Mouse (Mus musculus) v-Abl transformed pro-B cells (cell line): ENCODE data around the gene Rnf31.

ENCODE experiments used
- in situ Hi-C, 2 experiments: fragments of 400-800 bp; cut with MboI; formaldehyde crosslinking; loops; one replicate each; pipeline ENCODE4 v1.15.1; 2025; ENCODE audit not compliant: unreplicated experiment in 2 of 2

Gene Rnf31

DNA sequence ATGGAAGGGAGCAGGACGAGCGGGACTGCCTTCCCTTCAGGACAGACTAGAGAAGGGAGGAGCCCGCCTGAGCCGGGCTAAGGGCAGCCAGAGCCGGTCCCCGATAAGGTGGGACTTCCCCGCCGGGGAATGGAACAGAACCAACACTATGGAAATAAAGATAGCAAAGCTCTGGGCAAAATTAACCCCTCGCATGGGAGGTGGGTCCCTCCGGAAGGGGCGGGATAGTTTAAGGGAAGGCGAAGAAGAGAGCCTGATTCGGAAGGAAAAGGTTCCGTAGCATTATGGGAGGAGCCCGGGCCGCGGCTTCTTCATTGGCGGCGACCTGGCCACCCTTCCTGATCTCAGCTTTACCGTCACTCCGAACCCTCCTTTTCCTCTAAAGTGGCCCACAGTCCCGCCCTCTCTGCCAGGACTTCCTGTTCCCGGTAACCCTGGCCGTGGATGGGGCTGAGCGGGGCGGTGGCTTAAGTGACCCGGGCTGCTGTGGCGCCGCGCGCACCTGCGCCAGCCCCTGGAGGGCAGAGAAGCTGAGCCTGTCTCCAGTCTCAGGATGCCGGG lies at the start of gene Rnf31:
Gene Rnf31, plus strand, starts transcription at position 378 of the 561 bp plus-strand sequence.
- in situ Hi-C loops, result no loop called here

DNA sequence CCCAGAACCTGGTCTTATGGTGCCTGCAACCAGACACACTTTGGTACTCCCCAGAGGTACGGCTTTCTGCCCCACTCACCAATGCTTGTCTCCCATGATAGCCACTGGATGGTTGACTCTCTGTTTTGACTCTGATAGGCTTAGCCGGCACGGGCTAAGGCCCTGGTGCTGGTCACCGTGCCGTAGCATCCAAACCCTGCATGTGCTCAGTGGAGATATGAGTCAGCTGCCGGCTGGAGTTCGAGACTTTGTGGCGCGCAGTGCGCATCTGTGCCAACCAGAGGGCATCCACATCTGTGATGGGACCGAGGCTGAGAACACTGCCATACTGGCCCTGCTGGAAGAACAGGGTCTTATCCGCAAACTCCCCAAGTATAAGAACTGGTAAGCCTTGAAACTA lies 49.2 kb upstream of the Rnf31 start:
- in situ Hi-C loops, result no loop called here

DNA sequence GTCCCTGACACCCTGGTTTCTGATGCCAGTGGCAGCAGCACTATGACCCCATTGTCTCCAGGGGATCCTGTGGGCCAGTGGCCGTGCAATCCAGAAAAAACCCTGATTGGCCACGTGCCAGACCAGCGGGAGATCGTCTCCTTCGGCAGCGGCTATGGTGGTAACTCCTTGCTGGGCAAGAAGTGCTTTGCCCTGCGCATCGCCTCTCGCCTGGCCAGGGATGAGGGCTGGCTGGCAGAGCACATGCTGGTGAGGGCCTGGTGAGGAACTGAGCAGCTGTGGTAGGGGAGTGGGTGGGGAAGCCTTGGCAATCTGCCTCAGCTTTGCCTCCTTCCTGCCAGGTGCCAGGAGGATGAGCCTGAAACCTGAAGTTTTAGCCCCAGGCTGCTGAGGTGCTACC lies 47.2 kb upstream of the Rnf31 start:
- in situ Hi-C loops, result no loop called here

DNA sequence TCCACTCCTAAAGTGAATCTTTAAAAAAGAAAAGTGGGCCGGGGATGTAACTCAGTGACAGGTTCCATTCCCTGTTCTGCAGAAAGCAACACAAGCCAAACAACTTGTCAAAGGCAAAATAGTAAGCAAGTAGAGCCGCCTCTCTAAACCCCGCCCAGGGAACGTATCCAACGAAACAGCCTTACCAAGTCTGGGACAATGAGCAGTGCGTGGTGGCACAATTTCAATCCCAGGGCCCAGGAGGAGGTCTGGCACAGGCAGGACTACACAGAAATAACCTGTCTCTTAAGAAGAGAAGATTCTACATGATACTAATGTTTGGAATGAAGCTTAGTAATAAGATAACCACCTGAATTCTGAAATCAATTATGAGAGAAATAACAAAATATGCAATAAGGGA lies 41.3 kb upstream of the Rnf31 start:
- in situ Hi-C loops, result loop anchor here in 1 of 2 experiments (10.0 kb wide), 1 partner anchor 55 kb away; the partner anchor contains the start of gene Carmil3

DNA sequence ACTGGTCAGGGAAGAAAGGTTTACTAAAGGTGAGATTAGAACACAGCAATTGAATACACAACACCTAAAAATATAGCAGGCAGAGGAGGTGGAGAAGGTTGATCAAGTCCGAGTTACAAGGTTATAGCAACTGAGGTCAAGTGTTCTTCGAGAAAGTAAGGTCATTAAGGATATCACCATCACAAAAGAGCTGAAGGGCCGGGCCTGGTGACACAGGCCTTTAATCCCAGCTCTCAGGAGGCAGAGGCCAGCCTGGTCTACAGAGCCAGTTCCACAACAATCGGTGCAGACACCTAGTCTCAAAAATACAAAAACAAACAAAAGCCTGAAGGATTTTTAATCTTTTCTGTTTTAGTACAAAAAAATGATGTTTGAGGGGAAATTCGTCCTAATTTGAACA lies 40.2 kb upstream of the Rnf31 start:
- in situ Hi-C loops, result loop anchor here in 1 of 2 experiments (10.0 kb wide), 1 partner anchor 57 kb away; the partner anchor contains the start of gene Carmil3

DNA sequence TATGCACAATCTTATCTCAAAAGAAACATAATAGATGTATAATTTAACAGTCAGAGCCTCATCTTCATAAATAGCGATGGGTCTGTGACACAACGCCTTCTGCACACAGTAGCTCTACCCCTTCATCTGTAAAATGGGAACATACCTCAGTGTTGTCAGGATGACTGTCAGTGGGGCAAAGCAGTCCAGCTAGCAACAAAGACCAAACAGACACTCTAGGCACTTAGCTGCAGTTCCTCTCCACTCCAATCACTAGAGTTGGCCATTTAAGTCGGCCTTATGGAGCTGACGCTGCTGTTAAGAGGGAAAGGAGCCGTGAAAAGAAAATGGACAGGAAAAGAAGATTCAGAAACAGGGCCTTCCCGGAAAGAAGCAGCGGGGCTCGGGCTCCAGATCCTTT lies 39.7 kb upstream of the Rnf31 start:
- in situ Hi-C loops, result loop anchor here in 1 of 2 experiments (10.0 kb wide), 1 partner anchor 57 kb away; the partner anchor contains the start of gene Carmil3

DNA sequence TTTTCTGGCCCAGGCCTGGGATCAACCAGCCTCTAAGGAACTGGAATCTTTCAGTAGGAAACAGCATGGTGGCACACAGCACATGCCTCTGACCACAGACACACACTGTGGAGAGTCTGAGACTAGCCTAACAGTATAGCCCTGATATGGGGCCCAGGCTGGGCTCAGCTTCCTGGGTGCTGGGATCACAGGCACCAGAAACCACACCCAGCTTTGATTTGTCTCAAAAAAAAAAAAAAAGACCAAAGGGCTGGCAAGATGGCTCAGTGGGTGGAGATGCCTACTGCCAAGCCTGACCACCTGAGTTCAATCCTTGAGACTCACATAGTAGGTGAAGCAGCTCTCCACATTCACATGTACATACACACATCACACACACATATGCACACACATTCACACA lies 36.9 kb upstream of the Rnf31 start:
- in situ Hi-C loops, result loop anchor here (5.0 to 10.0 kb wide), 2 partner anchors 57 to 60 kb away; partner anchors contain the start of gene Carmil3 (in 1 of the 2)

DNA sequence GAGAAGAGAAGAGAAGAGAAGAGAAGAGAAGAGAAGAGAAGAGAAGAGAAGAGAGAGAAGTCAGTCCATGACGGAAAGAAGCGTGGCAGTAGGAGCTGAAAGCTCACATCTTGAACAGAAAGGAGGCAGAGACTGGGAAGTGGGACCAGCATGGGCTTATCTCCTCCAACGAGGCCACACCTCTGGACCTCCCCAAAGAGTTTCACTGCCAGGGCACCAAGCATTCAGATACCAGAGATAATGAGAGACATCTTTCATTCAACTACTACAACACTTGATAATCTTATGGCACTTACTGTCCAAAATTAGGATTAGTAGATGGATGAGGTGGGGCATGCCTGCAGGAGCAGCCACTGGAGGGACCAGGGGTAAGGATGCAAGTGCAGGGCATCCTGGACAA lies 35.7 kb upstream of the Rnf31 start:
- in situ Hi-C loops, result loop anchor here (5.0 to 10.0 kb wide), 2 partner anchors 58 to 61 kb away; partner anchors contain the start of gene Carmil3 (in 1 of the 2)

DNA sequence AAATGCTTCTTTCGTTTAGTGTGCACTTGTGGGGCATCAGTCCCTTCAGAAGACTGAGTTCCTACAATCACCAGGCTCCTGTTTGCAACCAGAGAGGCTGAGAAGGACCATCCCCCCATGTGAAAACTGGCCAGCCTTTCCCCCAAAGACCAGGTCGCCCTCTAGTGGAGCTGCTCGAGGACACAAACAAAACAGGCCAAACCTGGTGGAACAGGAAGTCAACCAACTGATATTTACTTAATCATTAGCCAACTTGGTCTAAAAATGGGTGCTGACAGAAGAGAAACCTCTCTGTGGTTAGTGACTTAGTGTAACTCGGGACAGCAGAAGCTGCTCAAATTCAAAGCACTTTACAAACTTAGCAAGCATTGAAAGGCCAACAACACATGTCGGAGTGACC lies 34.5 kb upstream of the Rnf31 start:
- in situ Hi-C loops, result loop anchor here (5.0 to 10.0 kb wide), 2 partner anchors 60 to 62 kb away; partner anchors contain the start of gene Carmil3 (in 1 of the 2)

DNA sequence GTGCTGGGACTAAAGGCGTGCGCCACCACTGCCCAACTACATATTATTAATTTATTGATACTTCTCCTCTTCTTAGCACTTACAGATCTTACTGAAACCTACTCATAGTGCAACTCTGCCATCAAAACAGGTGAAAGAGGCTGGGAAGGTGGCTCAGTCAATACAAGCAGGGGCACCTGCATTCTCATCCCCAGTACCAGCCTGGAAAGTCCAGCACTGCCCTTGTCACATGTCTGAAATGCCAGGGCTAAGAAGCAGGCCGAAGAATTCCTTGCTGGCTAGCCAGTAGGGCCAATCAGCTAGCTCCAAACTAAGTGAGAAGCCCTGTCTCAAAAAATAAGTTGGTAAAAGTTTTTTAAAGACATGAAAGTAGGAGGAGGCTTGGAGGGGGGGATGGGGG lies 33.9 kb upstream of the Rnf31 start:
- in situ Hi-C loops, result loop anchor here (5.0 to 10.0 kb wide), 2 partner anchors 60 to 63 kb away; partner anchors contain the start of gene Carmil3 (in 1 of the 2)

DNA sequence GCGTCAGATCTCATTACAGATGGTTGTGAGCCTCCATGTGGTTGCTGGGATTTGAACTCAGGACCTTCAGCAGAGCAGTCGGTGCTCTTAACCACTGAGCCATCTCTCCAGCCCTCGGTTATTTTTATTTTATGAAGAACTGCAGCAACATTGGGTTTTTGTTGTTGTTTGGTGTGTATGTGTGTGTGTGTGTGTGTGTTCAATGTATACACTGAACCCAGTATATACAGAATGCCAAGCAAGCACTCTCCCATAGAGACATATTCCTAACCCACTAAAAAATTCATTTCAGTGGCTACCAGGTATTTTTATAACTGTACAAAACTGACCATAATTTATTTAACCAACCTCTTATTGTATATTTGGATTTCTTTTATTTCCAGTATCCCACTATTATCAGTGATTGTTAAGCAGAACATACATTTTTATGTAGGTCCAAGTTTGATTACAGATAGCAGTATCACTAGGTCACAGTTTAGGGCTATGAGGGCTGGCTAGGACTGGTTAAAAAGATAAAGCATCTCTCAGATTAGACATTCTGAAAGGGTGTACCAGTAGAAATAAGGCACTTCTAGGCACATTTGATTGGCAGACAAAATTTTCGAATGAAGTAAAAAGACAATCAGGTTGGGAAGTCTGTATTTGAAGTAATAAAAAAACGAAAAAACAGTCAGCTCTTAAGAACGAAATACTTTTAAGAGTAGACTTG lies 32.6 kb upstream of the Rnf31 start:
- in situ Hi-C loops, result loop anchor here (5.0 to 10.0 kb wide), 2 partner anchors 62 to 64 kb away; partner anchors contain the start of gene Carmil3 (in 1 of the 2)

DNA sequence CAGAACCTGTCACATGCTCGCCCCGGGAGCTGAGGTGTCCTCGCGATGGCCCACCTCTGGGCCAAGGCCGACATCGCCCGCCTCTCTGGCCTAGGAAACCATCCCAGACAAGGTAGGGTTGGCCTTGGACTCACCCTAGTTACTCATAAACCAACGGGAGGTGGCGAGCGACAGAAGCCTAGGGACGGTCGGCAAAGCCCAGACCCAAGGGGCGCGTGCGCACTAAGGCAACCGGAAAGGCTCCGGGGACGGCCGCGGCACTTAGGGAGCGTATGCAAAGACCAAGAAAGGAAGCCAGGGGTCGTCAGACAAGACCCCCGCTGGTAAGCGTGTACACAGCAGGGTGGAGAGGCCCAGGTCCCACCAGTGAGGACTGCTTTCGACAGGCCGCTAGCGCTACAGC lies 31.7 kb upstream of the Rnf31 start, which contains the start of gene Dcaf11:
Gene Dcaf11, plus strand, starts transcription at position 208 of the 403 bp plus-strand sequence.
- in situ Hi-C loops, result loop anchor here (5.0 to 10.0 kb wide), 2 partner anchors 62 to 65 kb away; partner anchors contain the start of gene Carmil3 (in 1 of the 2)

DNA sequence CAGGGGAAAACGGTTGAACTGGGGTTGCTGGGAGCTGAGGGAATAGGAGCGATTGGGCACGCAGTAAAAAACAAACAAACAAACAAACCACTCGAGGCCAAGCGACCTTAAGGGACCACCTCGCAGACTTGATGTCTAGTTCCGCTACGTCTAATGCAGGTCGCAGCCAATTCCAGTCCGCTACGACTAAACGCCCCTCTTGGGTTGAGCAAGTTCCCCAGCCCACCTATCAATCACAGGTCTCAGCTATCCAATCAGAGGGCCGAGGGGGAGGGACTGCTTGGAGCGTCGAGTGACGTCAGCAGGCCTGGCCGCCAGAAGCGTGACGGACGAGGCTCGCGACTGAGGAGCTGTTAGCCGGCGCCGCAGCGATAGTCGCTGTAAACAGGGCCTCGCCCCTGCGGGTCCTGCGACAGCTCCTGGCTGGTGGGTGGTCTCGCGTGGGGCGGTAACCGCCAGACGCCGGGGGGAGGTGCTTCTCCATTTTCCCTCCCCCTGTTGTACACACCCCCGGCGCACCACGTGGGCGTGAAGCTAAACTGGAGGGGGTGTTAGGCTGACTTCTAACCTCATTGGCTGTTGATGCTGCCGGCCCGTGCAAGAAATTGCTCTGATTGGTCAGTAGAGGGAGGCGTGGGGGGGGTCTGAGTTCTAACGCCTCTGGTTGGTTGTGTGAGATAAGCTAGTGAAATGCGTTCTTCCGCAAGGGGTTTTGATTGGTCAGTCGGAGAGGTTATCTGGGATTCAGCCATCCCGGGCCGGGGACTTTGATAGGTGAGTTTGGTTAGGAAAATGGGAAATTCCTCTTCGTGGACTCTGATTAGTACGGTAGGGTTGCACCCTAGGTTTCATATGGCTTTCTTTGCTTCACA lies 31.1 kb upstream of the Rnf31 start, which contains the start of gene A730061H03Rik:
Gene A730061H03Rik, minus strand, starts transcription at position 205 of the 872 bp plus-strand sequence.
- in situ Hi-C loops, result no loop called here

DNA sequence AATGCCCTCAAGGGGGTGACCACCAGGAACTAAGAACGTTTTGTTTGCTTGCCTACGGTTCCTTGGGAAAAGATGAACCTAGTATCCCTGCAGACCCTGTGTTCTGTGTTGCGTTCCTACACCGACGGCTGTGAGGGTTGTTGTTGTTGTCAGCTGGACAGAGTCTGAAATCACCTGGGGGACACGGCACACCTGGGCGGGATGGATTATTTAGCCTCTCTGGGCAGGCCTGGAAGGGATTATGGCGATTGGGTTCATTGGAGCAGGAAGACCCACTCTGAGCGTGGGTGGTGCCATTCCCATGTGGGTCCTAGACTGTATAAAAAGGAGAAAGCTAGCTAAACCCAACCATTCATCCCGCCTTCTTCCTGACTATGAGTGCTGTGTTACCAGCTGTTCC lies 29.6 kb upstream of the Rnf31 start:
- in situ Hi-C loops, result no loop called here

DNA sequence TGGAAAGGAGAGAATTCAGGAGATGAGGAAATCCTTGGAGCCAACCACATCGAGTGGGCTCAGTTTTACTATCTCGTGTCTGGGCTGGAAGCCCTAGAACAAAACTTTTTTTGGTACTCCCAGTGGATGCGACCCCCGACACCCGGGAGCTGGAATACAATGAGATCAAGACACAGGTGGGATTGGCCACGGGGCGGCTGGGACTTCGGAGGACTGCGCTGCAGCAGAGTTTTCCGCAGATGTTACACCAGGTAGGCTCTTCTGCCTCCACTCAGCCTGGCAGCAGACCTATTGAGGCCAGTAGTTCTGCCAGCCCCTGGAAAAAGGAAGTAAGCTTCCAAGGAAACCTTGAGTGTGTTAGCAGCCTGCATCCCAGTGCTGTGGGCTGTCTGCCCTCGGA lies 28.3 kb upstream of the Rnf31 start:
- in situ Hi-C loops, result no loop called here

DNA sequence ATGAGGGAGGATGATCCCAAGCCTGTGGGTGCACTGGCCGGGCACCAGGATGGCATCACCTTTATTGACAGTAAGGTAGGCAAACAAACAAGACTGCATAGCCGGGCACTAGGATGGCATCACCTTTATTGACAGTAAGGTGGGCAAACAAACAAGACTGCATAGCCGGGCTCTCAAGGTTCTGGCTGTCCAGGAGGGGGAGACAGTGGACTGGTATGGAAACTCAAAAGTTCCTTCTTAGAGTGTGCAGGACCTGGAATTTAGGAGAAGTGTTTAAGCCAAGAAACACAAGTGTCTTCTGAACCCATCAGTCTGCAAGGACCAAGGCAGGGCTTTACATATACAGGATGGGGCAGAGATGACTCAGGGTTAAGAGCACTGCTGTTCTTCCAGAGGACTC lies 25.8 kb upstream of the Rnf31 start:
- in situ Hi-C loops, result no loop called here

DNA sequence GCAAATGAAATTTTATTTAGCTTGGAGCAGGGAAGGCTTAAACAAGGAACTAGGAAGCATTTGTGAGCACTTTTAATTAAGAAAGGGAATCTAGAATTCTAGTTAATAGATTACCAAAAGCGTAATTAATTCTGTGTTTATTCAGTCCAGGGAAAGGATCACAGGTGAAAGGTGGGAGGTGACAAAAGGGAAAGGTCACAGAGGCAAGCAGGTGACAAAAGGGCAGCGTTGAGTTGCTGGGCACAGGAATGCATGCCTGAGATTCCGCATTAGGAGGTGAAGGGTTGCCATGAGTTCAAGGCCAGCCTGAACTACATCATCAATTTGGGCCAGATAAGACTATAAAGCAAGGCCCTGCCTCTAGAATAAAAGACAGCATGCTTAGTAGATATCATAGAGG lies 24.0 kb upstream of the Rnf31 start:
- in situ Hi-C loops, result no loop called here

DNA sequence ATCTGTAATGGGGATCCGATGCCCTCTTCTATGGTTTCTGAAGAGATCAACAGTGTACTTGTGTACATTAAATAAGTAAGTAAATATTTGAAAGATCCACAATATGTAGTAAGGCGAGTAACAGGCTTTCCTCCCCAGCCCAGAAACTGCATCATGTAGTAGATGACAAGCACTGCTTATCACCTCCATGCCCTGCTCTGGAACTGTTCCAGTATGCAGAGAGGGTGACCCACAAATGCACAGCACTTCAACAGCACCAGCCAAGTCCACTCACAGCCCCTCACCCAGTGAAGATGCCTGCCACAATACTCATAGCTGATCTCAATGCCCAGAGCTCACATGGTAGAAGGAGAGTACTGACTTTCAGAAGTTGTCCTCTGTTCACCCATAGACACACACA lies 20.9 kb upstream of the Rnf31 start:
- in situ Hi-C loops, result no loop called here

DNA sequence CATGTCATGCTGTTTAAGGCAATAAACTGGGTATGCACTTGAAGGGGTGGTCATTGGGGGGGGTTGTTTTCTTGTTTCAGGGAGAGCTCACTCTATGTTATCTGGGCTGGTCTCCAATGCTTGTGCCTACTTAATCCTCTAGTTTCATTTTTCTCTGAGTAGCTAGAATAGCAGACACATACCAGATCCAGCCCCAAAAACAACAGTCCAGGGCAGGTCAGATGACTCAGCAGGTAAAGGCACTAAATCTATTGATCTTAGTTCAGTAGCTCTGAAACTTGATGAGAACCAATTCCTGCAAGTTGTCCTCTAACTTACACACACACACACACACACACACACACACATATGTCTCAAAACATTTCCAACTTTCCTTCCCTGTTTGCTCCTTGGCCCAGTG lies 19.7 kb upstream of the Rnf31 start:
- in situ Hi-C loops, result no loop called here

DNA sequence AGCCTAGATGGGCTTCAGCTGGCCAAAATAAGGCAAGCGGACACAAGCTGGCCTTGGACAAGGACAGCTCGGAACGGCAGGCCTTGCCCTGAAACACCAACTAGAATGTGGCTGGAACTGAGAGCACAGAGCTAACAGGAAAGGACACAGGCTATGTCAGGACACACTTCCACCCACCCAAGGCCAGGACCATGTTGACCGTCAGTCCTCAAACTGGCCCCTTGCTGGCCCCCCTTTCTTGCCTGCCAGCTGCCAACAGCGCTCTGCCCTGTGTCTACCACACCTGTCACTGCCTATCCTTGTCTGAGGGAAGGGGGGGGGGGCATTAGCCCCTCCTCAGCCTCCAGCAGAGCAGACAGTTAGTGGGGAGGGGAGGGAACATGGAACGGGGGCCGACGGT lies 16.2 kb upstream of the Rnf31 start, which contains the start of gene Fitm1:
Gene Fitm1, plus strand, starts transcription at position 316 of the 400 bp plus-strand sequence.
- in situ Hi-C loops, result no loop called here
